Mouse (Mus musculus) heart, embryonic 13.5 days (tissue): ENCODE results near the gene Kcnt2. TPM values are rescaled to one million over a fixed set of nuclear protein-coding genes. Genes with fewer than 3 reads are reported as not detected.

Source experiments
- ATAC-seq: fragments of 200-750 bp; cut with Nextera tagmentation; 2 replicates; pipeline ENCODE4 v1.8.0; 2017; ENCODE audit warnings: moderate TSS enrichment; ENCODE audit not compliant: insufficient number of reproducible peaks, low FRiP score, low TSS enrichment; ENCODE audit errors: extremely low read depth
- H3K27ac ChIP-seq: fragments of 300-500 bp; sonication (generic); replicated peaks from 2 replicates; pipeline ENCODE4 v1.5.1; 2015; ENCODE audit warnings: moderate library complexity, mild to moderate bottlenecking, inconsistent platforms
- H3K27me3 ChIP-seq: fragments of 300-500 bp; sonication (generic); replicated peaks from 2 replicates; pipeline ENCODE4 v1.6.1; 2015; ENCODE audit warnings: mild to moderate bottlenecking, inconsistent platforms
- H3K36me3 ChIP-seq: fragments of 300-500 bp; sonication (generic); 2 replicates; pipeline ENCODE4 v1.6.1; 2015; ENCODE audit warnings: mild to moderate bottlenecking, inconsistent platforms
- H3K4me1 ChIP-seq: fragments of 300-500 bp; sonication (generic); 2 replicates; pipeline ENCODE4 v1.6.1; 2015; ENCODE audit warnings: inconsistent platforms
- H3K4me2 ChIP-seq: fragments of 300-500 bp; sonication (generic); 2 replicates; pipeline ENCODE4 v1.6.1; 2015; ENCODE audit warnings: inconsistent platforms, mild to moderate bottlenecking, moderate library complexity
- H3K4me3 ChIP-seq: fragments of 300-500 bp; sonication (generic); 2 replicates; pipeline ENCODE4 v1.5.1; 2015; ENCODE audit warnings: moderate library complexity, mild to moderate bottlenecking, inconsistent platforms
- H3K9ac ChIP-seq: fragments of 300-500 bp; sonication (generic); 2 replicates; pipeline ENCODE4 v1.6.1; 2015; ENCODE audit warnings: inconsistent platforms, mild to moderate bottlenecking, moderate library complexity
- H3K9me3 ChIP-seq: fragments of 300-500 bp; sonication (generic); 2 replicates; pipeline ENCODE4 v1.6.1; 2016; ENCODE audit warnings: inconsistent platforms
- WGBS: fragments of 180-500 bp; shearing (Covaris S2); methylation state at CpG from one replicate; pipeline ENCODE4 v1.1.7; 2015; ENCODE audit warnings: mixed read lengths; 5-methylcytosine and 5-hydroxymethylcytosine counted together
- polyA plus RNA-seq: library from polyadenylated mRNA; unstranded; fragments of >200 nt; fragmentation: Nextera tagmentation; extraction: Ambion mirVana; gene quantifications from 2 replicates; pipeline ENCODE4 v1.2.1, GENCODE M21; 2015

Gene Kcnt2
- polyA plus RNA-seq, 1 experiment from 2014 or later, result 0.62 TPM

DNA sequence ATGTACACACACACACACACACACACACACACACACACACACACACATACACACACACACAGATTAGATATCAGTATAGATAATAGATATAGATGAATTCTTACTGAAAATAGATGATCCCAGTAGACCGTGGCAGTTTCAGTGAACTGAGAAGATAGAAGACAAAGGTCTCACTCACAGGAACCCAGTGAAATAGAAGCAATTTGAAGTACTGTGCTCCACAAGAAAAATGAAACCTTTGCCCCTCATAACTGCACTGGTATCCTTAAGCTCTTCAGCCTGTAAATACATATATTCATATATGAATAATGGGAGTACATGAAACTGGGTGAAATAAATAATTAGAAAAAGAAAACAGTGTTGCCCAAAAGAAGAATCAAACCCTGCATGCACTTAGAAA lies 197.9 kb downstream of the Kcnt2 start:
- no peaks in the 10 kb centered on the region for H3K36me3 ChIP-seq
- H3K27ac ChIP-seq, result no peak overlapping the region
- ATAC-seq, result no peak
- no peaks in the 10 kb centered on the region for H3K9me3 ChIP-seq
- no peak overlapping the region for H3K4me3 ChIP-seq
- no peaks in the 10 kb centered on the region for H3K4me1 ChIP-seq
- WGBS, result 63% methylated on average over 1 of the region's 1 CpGs
- no peaks in the 10 kb centered on the region for H3K27me3 ChIP-seq
- no peak overlapping the region for H3K4me2 ChIP-seq
- H3K9ac ChIP-seq, result no peak overlapping the region

DNA sequence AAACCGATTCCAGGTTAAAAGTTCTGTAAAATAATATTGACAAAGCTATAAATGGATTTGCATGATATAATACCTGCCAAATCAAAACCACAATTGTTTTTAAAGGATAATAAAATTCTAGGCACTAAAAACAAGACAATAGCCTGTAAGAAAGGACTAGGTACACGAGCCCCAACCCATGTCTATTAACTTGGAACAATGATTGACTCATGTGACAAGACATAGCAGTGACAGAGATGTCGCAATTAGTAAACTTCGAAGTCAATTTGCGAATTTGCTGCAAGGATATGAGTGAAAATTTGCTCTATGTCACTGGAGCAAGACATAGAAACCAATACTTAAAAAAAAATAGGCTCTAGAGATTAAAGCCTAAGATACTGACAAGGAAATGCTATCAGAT lies 198.4 kb downstream of the Kcnt2 start:
- Histone ChIP-seq H3K27me3 (no peaks in the 10 kb centered on the region), H3K4me3 (no peak overlapping the region), H3K27ac (no peak overlapping the region), H3K4me2 (no peak overlapping the region), H3K9ac (no peak overlapping the region), H3K4me1 (no peaks in the 10 kb centered on the region), H3K36me3 (no peaks in the 10 kb centered on the region), H3K9me3 (no peaks in the 10 kb centered on the region)
- 72% methylated on average over 5 of the region's 5 CpGs for WGBS
- ATAC-seq, result no peak

DNA sequence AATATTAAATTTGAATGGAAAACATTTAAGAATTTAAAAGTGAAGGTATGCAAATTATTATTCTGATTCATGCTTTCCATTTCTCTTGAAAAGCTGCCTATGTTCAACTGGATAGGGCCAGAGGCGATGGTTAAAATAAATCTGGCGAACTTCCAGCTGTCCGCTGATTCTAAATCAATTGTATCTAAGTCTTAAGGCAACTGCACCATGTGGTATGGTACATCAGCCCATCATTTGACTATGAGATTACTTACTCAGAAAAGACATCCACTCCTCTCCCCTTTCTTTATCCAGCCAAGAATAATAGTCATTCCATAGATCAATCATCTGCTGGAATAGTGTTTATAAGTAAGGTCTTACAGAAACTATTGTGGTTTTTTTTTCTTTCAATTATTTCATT lies 205.5 kb downstream of the Kcnt2 start:
- Histone ChIP-seq H3K27ac (no peak overlapping the region), H3K36me3 (no peaks in the 10 kb centered on the region), H3K9me3 (no peaks in the 10 kb centered on the region), H3K4me1 (no peaks in the 10 kb centered on the region), H3K9ac (no peak overlapping the region), H3K27me3 (no peaks in the 10 kb centered on the region), H3K4me3 (no peak overlapping the region), H3K4me2 (no peak overlapping the region)
- ATAC-seq, result no peak
- 72% methylated on average over 3 of the region's 3 CpGs for WGBS

DNA sequence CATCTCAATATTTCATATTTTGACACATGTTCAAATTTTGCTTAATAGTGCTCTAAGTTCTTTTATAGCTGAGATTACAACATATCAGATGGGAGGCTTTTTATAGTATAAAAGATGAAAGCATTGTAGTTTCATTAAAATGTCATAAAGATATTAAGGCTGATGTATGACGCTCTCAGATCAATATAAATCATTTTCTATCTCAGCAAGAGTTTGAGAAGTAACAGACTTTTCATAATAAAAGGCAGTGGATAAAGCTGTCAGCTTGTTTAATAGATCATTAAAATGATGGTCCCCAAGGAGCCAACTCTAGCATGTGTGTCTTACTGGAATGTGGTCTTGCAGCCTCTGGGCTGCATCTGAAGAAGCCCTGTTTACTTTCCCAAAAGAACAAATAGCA lies 206.0 kb downstream of the Kcnt2 start:
- H3K4me3 ChIP-seq, result no peak overlapping the region
- H3K4me2 ChIP-seq, result no peak overlapping the region
- H3K27me3 ChIP-seq, result no peaks in the 10 kb centered on the region
- ATAC-seq, result no peak
- 68% methylated on average over 1 of the region's 1 CpGs for WGBS
- no peak overlapping the region for H3K9ac ChIP-seq
- H3K4me1 ChIP-seq, result no peaks in the 10 kb centered on the region
- no peak overlapping the region for H3K27ac ChIP-seq
- no peaks in the 10 kb centered on the region for H3K9me3 ChIP-seq
- no peaks in the 10 kb centered on the region for H3K36me3 ChIP-seq

DNA sequence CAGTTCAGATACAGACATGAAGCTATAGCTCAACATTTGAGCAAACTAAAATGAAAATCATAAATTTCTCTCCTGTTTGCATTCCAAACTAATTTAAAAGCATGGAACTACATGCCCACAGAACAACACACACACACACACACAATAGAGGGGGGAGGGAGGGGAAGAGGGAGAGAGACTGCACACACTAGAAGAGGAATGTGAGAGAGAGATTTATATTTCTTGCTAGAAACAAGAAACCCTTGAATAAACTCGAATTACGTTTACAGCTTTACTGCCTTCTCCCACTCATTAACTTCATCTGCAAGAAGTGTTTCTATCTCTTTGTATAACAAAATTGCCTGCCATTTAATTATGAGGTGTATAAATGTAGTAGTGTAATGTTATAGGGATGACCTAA lies 209.9 kb downstream of the Kcnt2 start:
- H3K4me2 ChIP-seq, result no peak overlapping the region
- WGBS, result 72% methylated on average over 2 of the region's 2 CpGs
- H3K4me3 ChIP-seq, result no peak overlapping the region
- no peaks in the 10 kb centered on the region for H3K36me3 ChIP-seq
- ATAC-seq, result no peak
- no peak overlapping the region for H3K27ac ChIP-seq
- no peaks in the 10 kb centered on the region for H3K4me1 ChIP-seq
- H3K9me3 ChIP-seq, result no peaks in the 10 kb centered on the region
- no peaks in the 10 kb centered on the region for H3K27me3 ChIP-seq
- no peak overlapping the region for H3K9ac ChIP-seq

DNA sequence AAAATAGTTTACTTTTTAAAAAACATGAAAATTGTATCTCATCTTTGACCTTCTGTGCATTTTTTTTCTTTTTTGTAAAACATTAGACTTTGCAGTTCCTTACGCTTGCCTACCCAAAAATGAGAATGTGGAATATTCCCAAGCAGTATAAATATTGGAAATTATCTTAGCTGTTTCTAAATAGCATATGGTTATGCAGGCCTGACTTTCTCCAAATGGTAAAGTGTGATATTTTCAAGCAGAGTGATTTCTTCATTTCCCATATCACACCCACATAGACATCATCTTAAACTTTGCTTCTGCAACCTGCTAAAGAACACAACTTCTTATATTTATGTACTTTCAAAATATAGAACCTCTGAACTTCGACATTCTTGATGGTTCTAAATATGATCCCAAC lies 210.9 kb downstream of the Kcnt2 start:
- 78% methylated on average over 2 of the region's 2 CpGs for WGBS
- H3K4me3 ChIP-seq, result no peak overlapping the region
- H3K4me2 ChIP-seq, result no peak overlapping the region
- no peaks in the 10 kb centered on the region for H3K36me3 ChIP-seq
- H3K9me3 ChIP-seq, result no peaks in the 10 kb centered on the region
- no peaks in the 10 kb centered on the region for H3K4me1 ChIP-seq
- no peaks in the 10 kb centered on the region for H3K27me3 ChIP-seq
- no peak for ATAC-seq
- no peak overlapping the region for H3K27ac ChIP-seq
- no peak overlapping the region for H3K9ac ChIP-seq

DNA sequence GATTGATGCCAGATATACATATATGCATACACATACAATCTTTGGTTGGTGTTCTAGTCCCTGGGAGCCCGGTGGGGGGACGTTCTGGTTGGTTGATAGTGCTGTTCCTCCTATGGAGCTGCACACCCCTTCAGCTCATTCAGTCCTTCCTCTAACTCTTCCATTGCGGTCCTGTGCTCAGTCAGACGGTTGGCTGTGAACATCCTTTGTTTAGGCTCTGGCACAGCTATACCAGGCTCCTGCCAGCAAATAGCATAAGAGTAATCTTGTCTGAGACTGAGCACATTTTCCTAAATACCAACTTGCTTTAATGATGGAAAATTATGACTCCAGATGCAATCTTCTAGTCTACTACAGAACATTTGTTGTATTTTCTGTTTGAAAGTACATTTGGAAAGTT lies 222.4 kb downstream of the Kcnt2 start:
- ATAC-seq, result no peak
- H3K4me2 ChIP-seq, result no peak overlapping the region
- no peak overlapping the region for H3K9ac ChIP-seq
- H3K9me3 ChIP-seq, result no peaks in the 10 kb centered on the region
- no peak overlapping the region for H3K27ac ChIP-seq
- no peak overlapping the region for H3K4me3 ChIP-seq
- H3K36me3 ChIP-seq, result no peaks in the 10 kb centered on the region
- no peaks in the 10 kb centered on the region for H3K4me1 ChIP-seq
- WGBS, result 73% methylated on average over 4 of the region's 4 CpGs
- no peaks in the 10 kb centered on the region for H3K27me3 ChIP-seq

DNA sequence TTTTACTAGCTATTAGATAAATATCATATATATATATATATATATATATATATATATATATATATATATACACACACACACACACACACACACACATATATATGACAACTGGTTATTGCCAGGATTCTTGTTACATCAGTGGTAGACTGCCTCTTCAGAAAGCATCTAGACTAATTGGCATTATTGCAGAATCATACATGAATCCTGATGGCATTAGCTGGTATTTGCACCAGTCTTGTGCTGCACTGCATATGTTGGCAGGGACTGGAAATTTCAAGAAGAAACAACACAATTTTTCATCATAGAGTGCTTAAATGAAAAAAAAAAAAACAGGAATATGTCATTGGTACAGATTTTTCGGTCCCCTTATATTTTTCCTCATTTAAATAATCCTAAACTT lies 223.6 kb downstream of the Kcnt2 start:
- no peaks in the 10 kb centered on the region for H3K36me3 ChIP-seq
- no peaks in the 10 kb centered on the region for H3K27me3 ChIP-seq
- 79% methylated on average over 1 of the region's 1 CpGs for WGBS
- no peak overlapping the region for H3K27ac ChIP-seq
- H3K9ac ChIP-seq, result no peak overlapping the region
- ATAC-seq, result no peak
- H3K4me2 ChIP-seq, result no peak overlapping the region
- H3K4me3 ChIP-seq, result no peak overlapping the region
- no peaks in the 10 kb centered on the region for H3K9me3 ChIP-seq
- H3K4me1 ChIP-seq, result no peaks in the 10 kb centered on the region

DNA sequence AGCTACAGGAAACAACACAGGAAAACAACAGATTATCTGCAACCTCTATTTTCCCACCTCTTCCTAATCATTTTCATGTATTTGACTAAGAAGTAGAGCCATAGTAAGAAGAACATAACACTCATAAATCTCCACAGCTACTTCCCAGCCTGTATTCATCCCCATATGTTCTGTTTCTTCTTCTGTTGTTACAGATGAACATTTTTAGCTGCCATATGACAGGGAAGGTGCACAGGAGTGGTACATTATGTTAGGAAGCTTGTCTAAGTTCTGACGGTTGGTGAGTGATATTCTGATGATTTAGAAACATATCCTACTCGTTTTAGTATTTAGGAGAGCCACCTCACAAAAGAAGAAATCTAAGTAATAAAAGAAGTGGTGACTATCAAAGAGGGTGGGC lies 231.0 kb downstream of the Kcnt2 start:
- Histone ChIP-seq H3K4me2 (no peak overlapping the region), H3K9me3 (no peaks in the 10 kb centered on the region), H3K4me1 (no peaks in the 10 kb centered on the region), H3K36me3 (no peaks in the 10 kb centered on the region), H3K4me3 (no peak overlapping the region), H3K27me3 (no peaks in the 10 kb centered on the region), H3K27ac (no peak overlapping the region), H3K9ac (no peak overlapping the region)
- no peak for ATAC-seq
- WGBS, result 50% methylated on average over 2 of the region's 2 CpGs

DNA sequence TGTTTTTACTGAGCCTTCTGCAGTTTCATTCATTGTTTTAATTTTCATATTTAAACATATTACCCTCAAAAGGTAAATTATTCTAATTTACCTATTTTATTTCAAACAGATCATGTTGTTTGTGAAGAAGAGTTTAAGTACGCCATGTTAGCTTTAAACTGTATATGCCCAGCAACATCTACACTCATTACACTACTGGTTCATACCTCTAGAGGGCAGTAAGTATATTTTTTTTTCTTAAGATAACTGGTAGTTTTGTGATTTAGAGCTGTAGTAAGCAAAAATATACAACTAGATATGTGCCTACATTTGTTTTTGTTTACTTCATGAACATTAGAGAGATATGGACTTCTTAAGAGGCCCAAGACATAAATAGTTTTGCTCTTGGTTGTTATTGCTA lies 238.1 kb downstream of the Kcnt2 start:
- WGBS, result 84% methylated on average over 1 of the region's 1 CpGs

DNA sequence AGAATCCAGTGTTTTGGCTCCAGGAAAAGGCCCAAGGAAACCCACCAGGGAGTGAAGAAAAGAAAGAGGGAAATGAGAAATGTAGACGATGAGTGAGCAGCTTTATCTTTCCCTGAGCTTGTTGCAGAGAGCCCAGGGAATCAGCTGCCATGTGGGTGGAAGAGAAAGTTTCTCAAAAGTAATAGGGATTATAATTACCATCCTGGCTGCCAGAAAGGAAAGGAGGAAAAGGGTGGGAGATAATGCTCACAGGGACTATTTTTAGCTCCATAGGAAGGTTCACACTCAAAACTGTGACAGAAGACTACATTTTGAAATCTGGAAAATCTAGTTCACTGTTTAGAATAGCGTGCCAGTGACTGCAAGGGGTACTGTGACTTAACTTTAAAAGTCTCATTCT lies 243.9 kb downstream of the Kcnt2 start:
- Histone ChIP-seq H3K27ac (no peak overlapping the region), H3K27me3 (no peaks in the 10 kb centered on the region), H3K36me3 (no peaks in the 10 kb centered on the region), H3K4me3 (no peak overlapping the region), H3K4me1 (peaks cover 7% of the 10 kb centered on the region), H3K4me2 (no peak overlapping the region), H3K9me3 (no peaks in the 10 kb centered on the region), H3K9ac (no peak overlapping the region)
- WGBS, result 24% methylated on average over 2 of the region's 2 CpGs
- no peak for ATAC-seq

More for the DNA sequence above, 238.1 kb downstream of the Kcnt2 start:
- Histone ChIP-seq H3K4me3 (no peak overlapping the region), H3K9me3 (no peaks in the 10 kb centered on the region), H3K36me3 (no peaks in the 10 kb centered on the region), H3K4me2 (no peak overlapping the region), H3K27ac (no peak overlapping the region), H3K4me1 (no peaks in the 10 kb centered on the region), H3K27me3 (no peaks in the 10 kb centered on the region), H3K9ac (no peak overlapping the region)
- no peak for ATAC-seq

DNA sequence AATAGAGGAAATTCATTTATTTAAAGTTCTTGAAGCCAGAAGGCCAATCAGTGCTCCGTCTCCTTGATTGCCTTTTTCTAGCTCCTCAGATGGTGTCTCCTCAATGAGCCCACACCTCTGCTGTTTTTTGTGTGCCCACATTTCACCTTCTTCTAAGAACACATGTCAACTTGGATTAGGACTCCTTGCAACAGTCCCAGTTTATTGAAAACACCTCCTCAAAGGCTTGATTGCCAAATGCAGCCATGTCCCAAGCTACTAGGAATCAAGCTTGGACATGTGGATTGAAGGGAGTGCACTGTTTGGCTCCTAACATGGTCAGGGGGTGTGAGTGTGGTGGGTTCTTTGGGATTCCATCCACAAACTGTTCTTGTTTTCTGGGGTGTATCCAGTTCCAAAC lies 245.4 kb downstream of the Kcnt2 start:
- H3K9me3 ChIP-seq, result no peaks in the 10 kb centered on the region
- no peak overlapping the region for H3K27ac ChIP-seq
- H3K4me1 ChIP-seq, result peaks cover 7% of the 10 kb centered on the region
- H3K27me3 ChIP-seq, result no peaks in the 10 kb centered on the region
- H3K36me3 ChIP-seq, result no peaks in the 10 kb centered on the region
- H3K9ac ChIP-seq, result no peak overlapping the region
- no peak overlapping the region for H3K4me2 ChIP-seq
- H3K4me3 ChIP-seq, result no peak overlapping the region
- ATAC-seq, result no peak
- whole genome bisulfite sequencing, result 92% methylated on average over 1 of the region's 1 CpGs

DNA sequence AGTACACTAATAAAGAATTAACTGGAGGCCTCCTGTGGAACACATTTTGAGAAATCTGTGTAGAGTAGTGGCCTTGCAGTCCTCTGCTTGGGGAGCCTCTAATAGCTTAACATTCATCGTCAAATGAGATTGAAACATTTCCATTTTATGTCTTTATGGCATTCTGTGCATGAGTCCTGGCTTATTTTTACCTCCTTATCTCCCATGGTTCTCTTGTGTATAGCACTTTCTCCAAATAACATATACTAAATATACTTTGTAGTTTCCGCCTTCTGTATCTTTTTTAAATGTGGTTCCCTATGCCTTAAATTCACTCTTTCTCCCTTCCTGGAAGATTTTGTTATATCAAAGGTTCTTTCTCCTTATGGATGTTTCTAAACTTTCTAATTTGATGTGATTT lies 246.3 kb downstream of the Kcnt2 start:
- Histone ChIP-seq H3K4me1 (peaks cover 7% of the 10 kb centered on the region), H3K36me3 (no peaks in the 10 kb centered on the region), H3K9ac (no peak overlapping the region), H3K4me2 (no peak overlapping the region), H3K4me3 (no peak overlapping the region), H3K27me3 (no peaks in the 10 kb centered on the region), H3K9me3 (no peaks in the 10 kb centered on the region), H3K27ac (no peak overlapping the region)
- no peak for ATAC-seq
- WGBS, result 73% methylated on average over 2 of the region's 2 CpGs
